Mouse (Mus musculus): ENCODE measurements at regions not wholly inside any gene's neighbourhood (a gene's known extent, or its start where the extent isn't known, plus 50 kb on each side); places are given as distances from the start of the nearest gene placed in this dataset.

GRCm38 (mm10) chr16:60815628-60816414 is 210.5 kb upstream of the Epha6 start:
- DNase-seq (ENCODE audit: low read depth, low spot score) = peak; percentile 14

GRCm38 (mm10) chr16:60800746-60801145 is 195.4 kb upstream of the Epha6 start:
- DNase-seq (ENCODE audit: low read depth, low spot score) = no peak

All from brain, embryonic 18.5 days (tissue).